Mouse (Mus musculus) cortical plate, adult 2 months (tissue): ENCODE results near the gene Macrod2. TPM values are rescaled to one million over a fixed set of nuclear protein-coding genes. Genes with fewer than 3 reads are reported as not detected.

Source experiments
- H3K27ac ChIP-seq: fragments of 200-500 bp; 2 replicates; pipeline ENCODE4 v1.5.1; 2012; ENCODE audit warnings: low read length, control low read depth, inconsistent platforms; ENCODE audit not compliant: insufficient read depth
- H3K4me1 ChIP-seq: fragments of 200-500 bp; 2 replicates; pipeline ENCODE4 v1.6.1; 2011; ENCODE audit warnings: low read length; ENCODE audit not compliant: control insufficient read depth, insufficient read depth
- H3K4me3 ChIP-seq: fragments of 200-500 bp; 2 replicates; pipeline ENCODE4 v1.5.1; 2011; ENCODE audit warnings: mild to moderate bottlenecking, low read length, control low read depth; ENCODE audit not compliant: insufficient read depth
- CTCF ChIP-seq: fragments of 200-500 bp; IDR thresholded peaks from 2 replicates; pipeline ENCODE4 v1.5.1; 2011; ENCODE audit warnings: mild to moderate bottlenecking, control low read depth, low read length; ENCODE audit not compliant: insufficient read depth; ENCODE audit errors: extremely low read depth
- POLR2A ChIP-seq: fragments of 200-500 bp; IDR thresholded peaks from 2 replicates; pipeline ENCODE4 v1.6.1; 2011; ENCODE audit warnings: mild to moderate bottlenecking, low read length, control low read depth; ENCODE audit not compliant: insufficient read depth; ENCODE audit errors: extremely low read depth
- polyA plus RNA-seq: library from polyadenylated mRNA; depleted of rRNA; stranded (reverse); fragments of >200 nt; gene quantifications from 2 replicates; pipeline ENCODE4 v1.2.3, GENCODE M21; 2012

Macrod2 gene
- polyA plus RNA-seq, 1 experiment = 20.3 TPM

- TF ChIP-seq POLR2A (no peak), CTCF (no peak)
- Histone ChIP-seq H3K4me3 (no peak overlapping the region), H3K4me1 (no peaks in the 10 kb centered on the region), H3K27ac (no peak overlapping the region)
Measured at GRCm38 (mm10) chr2:141155972-141156371, 760.9 kb downstream of the Macrod2 start.

GRCm38 (mm10) chr2:141156979-141157593, 762.0 kb downstream of the Macrod2 start:
- H3K27ac ChIP-seq = no peak overlapping the region

GRCm38 (mm10) chr2:141158161-141158560, 763.1 kb downstream of the Macrod2 start:
- no peak for TF ChIP-seq POLR2A
- no peak for TF ChIP-seq CTCF
- Histone ChIP-seq H3K4me1 (no peaks in the 10 kb centered on the region), H3K4me3 (no peak overlapping the region), H3K27ac (no peak overlapping the region)

More at GRCm38 (mm10) chr2:141156979-141157593, 762.0 kb downstream of the Macrod2 start:
- Histone ChIP-seq H3K4me1 (no peaks in the 10 kb centered on the region), H3K4me3 (no peak overlapping the region)
- no peak for TF ChIP-seq POLR2A
- no peak for TF ChIP-seq CTCF

- Histone ChIP-seq H3K4me3 (no peak overlapping the region), H3K4me1 (no peaks in the 10 kb centered on the region), H3K27ac (no peak overlapping the region)
- no peak for TF ChIP-seq POLR2A
- TF ChIP-seq CTCF = no peak
Measured at GRCm38 (mm10) chr2:141163918-141164317, 768.8 kb downstream of the Macrod2 start.

GRCm38 (mm10) chr2:141169586-141169985, 774.5 kb downstream of the Macrod2 start:
- no peak overlapping the region for H3K4me3 ChIP-seq

GRCm38 (mm10) chr2:141173167-141173566, 778.1 kb downstream of the Macrod2 start:
- Histone ChIP-seq H3K4me3 (no peak overlapping the region), H3K4me1 (no peaks in the 10 kb centered on the region), H3K27ac (no peak overlapping the region)
- no peak for TF ChIP-seq POLR2A
- TF ChIP-seq CTCF = no peak

More at GRCm38 (mm10) chr2:141169586-141169985, 774.5 kb downstream of the Macrod2 start:
- Histone ChIP-seq H3K27ac (no peak overlapping the region), H3K4me1 (no peaks in the 10 kb centered on the region)
- TF ChIP-seq POLR2A (no peak), CTCF (no peak)

- Histone ChIP-seq H3K4me1 (no peaks in the 10 kb centered on the region), H3K27ac (no peak overlapping the region), H3K4me3 (no peak overlapping the region)
- no peak for TF ChIP-seq CTCF
Measured at GRCm38 (mm10) chr2:141173607-141174006, 778.5 kb downstream of the Macrod2 start.

GRCm38 (mm10) chr2:141180656-141181055, 785.5 kb downstream of the Macrod2 start:
- Histone ChIP-seq H3K4me1 (no peaks in the 10 kb centered on the region), H3K4me3 (no peak overlapping the region), H3K27ac (no peak overlapping the region)
- TF ChIP-seq CTCF (no peak), POLR2A (no peak)

- TF ChIP-seq POLR2A (no peak), CTCF (no peak)
- H3K4me3 ChIP-seq = no peak overlapping the region
- H3K27ac ChIP-seq = no peak overlapping the region
- no peaks in the 10 kb centered on the region for H3K4me1 ChIP-seq
Measured at GRCm38 (mm10) chr2:141182034-141182759, 787.1 kb downstream of the Macrod2 start.

- no peak overlapping the region for H3K4me3 ChIP-seq
- no peak for TF ChIP-seq POLR2A
- TF ChIP-seq CTCF = no peak
- H3K27ac ChIP-seq = no peak overlapping the region
- no peaks in the 10 kb centered on the region for H3K4me1 ChIP-seq
Measured at GRCm38 (mm10) chr2:141194476-141194875, 799.4 kb downstream of the Macrod2 start.
